Comparison of ENCODE assay signal across 23 mouse cellular contexts in genomic region chr1:126744631-126745305, GRCm38 (mm10).
DNase-seq lines count a peak whose midpoint lies in the region; ATAC-seq lines count a peak whose summit lies in the region.
"Had no signal": no experiment of that assay in that cellular context is flagged by ENCODE, and none has a peak within 500 bp of the region (broad histone marks: within the 10 kb centered on the region; RNA-seq: fewer than 3 reads in every experiment).

No protein-coding gene starts in this region.

- peaks cover 45% of the 10 kb centered on the region for H3K27me3 ChIP-seq in forebrain, embryonic 10.5 days (ENCODE audit: poor library complexity, severe bottlenecking)
- no peaks in the 10 kb centered on the region for H3K27me3 ChIP-seq in forebrain, embryonic 15.5 days
- H3K27me3 ChIP-seq in hindbrain, embryonic 12.5 days, result no peaks in the 10 kb centered on the region
- no peaks in the 10 kb centered on the region for H3K27me3 ChIP-seq in hindbrain, embryonic 16.5 days (replicated peaks; ENCODE audit: control insufficient read depth, insufficient read depth, low read length)
- H3K27me3 ChIP-seq: liver, embryonic 13.5 days; lung, embryonic 15.5 days had no signal

- DNase-seq in forebrain, embryonic 10.5 days (ENCODE audit: extremely low spot score, low spot score), result no peak
- peak; percentile 66 for DNase-seq in embryo, embryonic 10.5 days (ENCODE audit: low spot score)
- DNase-seq in mesoderm, embryonic 11.5 days (ENCODE audit: low read depth, low spot score), result peak; percentile 65
- no peak for DNase-seq in left cerebral cortex, postnatal 4 days
- DNase-seq: adrenal gland, postnatal 25 days; cerebellum, adult 11-12 months; cerebellum, postnatal 25 days; gastrocnemius, postnatal 36 days; kidney, adult 2 months; kidney, postnatal 10 days; liver, embryonic 13.5 days; lung, postnatal 4 days; thymus, postnatal 14 days had no signal

- H3K4me1 ChIP-seq in forebrain, embryonic 10.5 days, result peaks cover 26% of the 10 kb centered on the region
- peaks cover 14% of the 10 kb centered on the region for H3K4me1 ChIP-seq in forebrain, embryonic 15.5 days
- peaks cover 14% of the 10 kb centered on the region for H3K4me1 ChIP-seq in hindbrain, embryonic 12.5 days
- no peaks in the 10 kb centered on the region; the same call in 1 of the 2 replicates for H3K4me1 ChIP-seq in hindbrain, embryonic 16.5 days (ENCODE audit: control insufficient read depth, insufficient read depth, low read depth, low read length)
- H3K4me1 ChIP-seq: liver, embryonic 13.5 days had no signal

- no peak overlapping the region for H3K9ac ChIP-seq in forebrain, embryonic 15.5 days (replicated peaks)
- H3K9ac ChIP-seq in hindbrain, embryonic 12.5 days, result no peak overlapping the region
- no peak overlapping the region for H3K9ac ChIP-seq in hindbrain, embryonic 16.5 days (ENCODE audit: low read depth, low read length)
- H3K9ac ChIP-seq: embryonic facial prominence, embryonic 13.5 days; limb, embryonic 13.5 days; liver, embryonic 13.5 days; lung, embryonic 15.5 days; midbrain, embryonic 13.5 days had no signal

- no peaks in the 10 kb centered on the region for H3K36me3 ChIP-seq in forebrain, embryonic 10.5 days (replicated peaks)
- no peaks in the 10 kb centered on the region for H3K36me3 ChIP-seq in forebrain, embryonic 15.5 days
- H3K36me3 ChIP-seq in hindbrain, embryonic 12.5 days, result no peaks in the 10 kb centered on the region
- no peaks in the 10 kb centered on the region for H3K36me3 ChIP-seq in hindbrain, embryonic 16.5 days (ENCODE audit: control insufficient read depth, insufficient read depth, low read length)
- H3K36me3 ChIP-seq: embryonic facial prominence, embryonic 13.5 days; G1E; limb, embryonic 13.5 days; liver, embryonic 13.5 days; lung, embryonic 15.5 days; midbrain, embryonic 13.5 days had no signal

- no peak overlapping the region for H3K4me3 ChIP-seq in forebrain, embryonic 10.5 days
- H3K4me3 ChIP-seq in forebrain, embryonic 15.5 days, result no peak overlapping the region
- H3K4me3 ChIP-seq in hindbrain, embryonic 12.5 days, result no peak overlapping the region
- H3K4me3 ChIP-seq in hindbrain, embryonic 16.5 days (ENCODE audit: low read length), result no peak overlapping the region
- H3K4me3 ChIP-seq: embryonic facial prominence, embryonic 13.5 days; limb, embryonic 13.5 days; liver, embryonic 13.5 days; lung, embryonic 15.5 days; midbrain, embryonic 13.5 days had no signal

- peak overlapping the region; percentile 82 for H3K27ac ChIP-seq in forebrain, embryonic 10.5 days
- H3K27ac ChIP-seq in forebrain, embryonic 15.5 days (replicated peaks), result no peak overlapping the region
- H3K27ac ChIP-seq in hindbrain, embryonic 12.5 days, result peak overlapping the region; percentile 44; the same call in 1 of the 2 replicates
- H3K27ac ChIP-seq in hindbrain, embryonic 16.5 days (ENCODE audit: low read depth, low read length), result no peak overlapping the region
- H3K27ac ChIP-seq: embryonic facial prominence, embryonic 13.5 days; limb, embryonic 13.5 days; liver, embryonic 13.5 days; lung, embryonic 15.5 days had no signal

- no peaks in the 10 kb centered on the region for H3K9me3 ChIP-seq in forebrain, embryonic 10.5 days
- H3K9me3 ChIP-seq in forebrain, embryonic 15.5 days, result no peaks in the 10 kb centered on the region
- no peaks in the 10 kb centered on the region for H3K9me3 ChIP-seq in hindbrain, embryonic 12.5 days (replicated peaks)
- no peaks in the 10 kb centered on the region for H3K9me3 ChIP-seq in hindbrain, embryonic 16.5 days (ENCODE audit: control insufficient read depth, low read length)
- H3K9me3 ChIP-seq: embryonic facial prominence, embryonic 13.5 days; limb, embryonic 13.5 days; liver, embryonic 13.5 days; lung, embryonic 15.5 days; midbrain, embryonic 13.5 days had no signal

- 62% methylated on average over 14 of the region's 14 CpGs for WGBS in forebrain, embryonic 10.5 days
- WGBS in forebrain, embryonic 15.5 days, result 47% methylated on average over 14 of the region's 14 CpGs
- 39% methylated on average over 14 of the region's 14 CpGs for WGBS in hindbrain, embryonic 12.5 days
- 38% methylated on average over 14 of the region's 14 CpGs for WGBS in hindbrain, embryonic 16.5 days

- ATAC-seq in forebrain, embryonic 15.5 days (replicated peaks), result no peak
- peak; percentile 53; the same call in 1 of the 2 replicates for ATAC-seq in hindbrain, embryonic 12.5 days (ENCODE audit: low FRiP score)
- no peak for ATAC-seq in hindbrain, embryonic 16.5 days
- ATAC-seq: activated CD4-positive, CD25-positive, alpha-beta regulatory T cell, adult 4 months; inflammation-experienced regulatory T-cells, adult 6 months had no signal

- intact Hi-C loops in left cerebral cortex, postnatal 4 days (cut with DNase I), result loop anchor here (10.0 kb wide), 1 partner anchor 180 kb away; no protein-coding TSS in a partner anchor

- no peak overlapping the region for H3K4me2 ChIP-seq in forebrain, embryonic 15.5 days (replicated peaks)
- H3K4me2 ChIP-seq in hindbrain, embryonic 12.5 days (replicated peaks), result no peak overlapping the region
- H3K4me2 ChIP-seq in hindbrain, embryonic 16.5 days (ENCODE audit: low read length), result no peak overlapping the region
- H3K4me2 ChIP-seq: embryonic facial prominence, embryonic 13.5 days; limb, embryonic 13.5 days; liver, embryonic 13.5 days; lung, embryonic 15.5 days; midbrain, embryonic 13.5 days had no signal

Comparison
In these comparisons a context has a peak if more than half of its experiments do, and no peak if none do; other contexts are left out.
1. H3K27ac ChIP-seq: peak in forebrain, embryonic 10.5 days (single experiment) and hindbrain, embryonic 12.5 days (single experiment); none in forebrain, embryonic 15.5 days (single experiment) and hindbrain, embryonic 16.5 days (single experiment).
2. DNase-seq: peak in embryo, embryonic 10.5 days (single experiment) and mesoderm, embryonic 11.5 days (single experiment); none in forebrain, embryonic 10.5 days (single experiment) and left cerebral cortex, postnatal 4 days (single experiment).